Mouse (Mus musculus): ENCODE measurements around the gene Aplnr. TPM values are rescaled to one million over a fixed set of nuclear protein-coding genes. Genes with fewer than 3 reads are reported as not detected.

Gene Aplnr
- polyA plus RNA-seq, 1 experiment from 2014 or later = 26.8 TPM

GRCm38 (mm10) chr2:85138143-85138542 lies 2.1 kb downstream of the Aplnr start:
- 46% methylated on average over 2 of the region's 2 CpGs for WGBS
- Histone ChIP-seq H3K27me3 (ENCODE audit: control insufficient read depth, insufficient read depth, low read length) (no peaks in the 10 kb centered on the region), H3K4me1 (ENCODE audit: control insufficient read depth in 2 of 2, insufficient read depth in 2 of 2, low read length in 2 of 2) (peaks cover 0 to 4% of the 10 kb centered on the region in 2 experiments; a peak in 2 of 4 replicates), H3K36me3 (ENCODE audit: control insufficient read depth, insufficient read depth, low read length) (no peaks in the 10 kb centered on the region), H3K27ac (replicated peaks in 1 of 2; ENCODE audit: control insufficient read depth in 1 of 2, insufficient read depth in 1 of 2, low read depth in 2 of 2, low read length in 2 of 2) (no peak overlapping the region), H3K9ac (ENCODE audit: low read length) (peak overlapping the region; percentile 35; the same call in 1 of the 2 replicates), H3K9me3 (ENCODE audit: control insufficient read depth, low read length) (no peaks in the 10 kb centered on the region), H3K4me2 (ENCODE audit: low read length) (no peak overlapping the region), H3K4me3 (ENCODE audit: control insufficient read depth in 1 of 2, insufficient read depth in 1 of 2, low read depth in 1 of 2, low read length in 2 of 2) (peak overlapping the region in 1 of 2 experiments; percentile 18; a peak in 1 of 4 replicates)
- ATAC-seq (ENCODE audit: insufficient number of reproducible peaks, insufficient read depth, low FRiP score, low read depth) = no peak

GRCm38 (mm10) chr2:85139393-85139792 lies 3.4 kb downstream of the Aplnr start:
- H3K9ac ChIP-seq (ENCODE audit: low read length) = peak overlapping the region; percentile 45; the same call in 1 of the 2 replicates
- ATAC-seq (ENCODE audit: insufficient number of reproducible peaks, insufficient read depth, low FRiP score, low read depth) = no peak
- peak overlapping the region; percentile 30 to 43; a peak in 1 of 4 replicates for H3K27ac ChIP-seq (replicated peaks in 1 of 2; ENCODE audit: control insufficient read depth in 1 of 2, insufficient read depth in 1 of 2, low read depth in 2 of 2, low read length in 2 of 2)
- H3K9me3 ChIP-seq (ENCODE audit: control insufficient read depth, low read length) = no peaks in the 10 kb centered on the region
- WGBS = 25% methylated on average over 4 of the region's 4 CpGs
- peaks cover 0 to 4% of the 10 kb centered on the region in 2 experiments; a peak in 2 of 4 replicates for H3K4me1 ChIP-seq (ENCODE audit: control insufficient read depth in 2 of 2, insufficient read depth in 2 of 2, low read length in 2 of 2)
- H3K27me3 ChIP-seq (ENCODE audit: control insufficient read depth, insufficient read depth, low read length) = no peaks in the 10 kb centered on the region
- H3K36me3 ChIP-seq (ENCODE audit: control insufficient read depth, insufficient read depth, low read length) = no peaks in the 10 kb centered on the region
- peak overlapping the region; percentile 30; the same call in 1 of the 2 replicates for H3K4me2 ChIP-seq (ENCODE audit: low read length)
- peak overlapping the region; percentile 2 to 20; a peak in 2 of 4 replicates for H3K4me3 ChIP-seq (ENCODE audit: control insufficient read depth in 1 of 2, insufficient read depth in 1 of 2, low read depth in 1 of 2, low read length in 2 of 2)

GRCm38 (mm10) chr2:85139846-85140245 lies 3.8 kb downstream of the Aplnr start:
- 32% methylated on average over 7 of the region's 7 CpGs for WGBS
- H3K27me3 ChIP-seq (ENCODE audit: control insufficient read depth, insufficient read depth, low read length) = no peaks in the 10 kb centered on the region

GRCm38 (mm10) chr2:85140833-85141232 lies 4.8 kb downstream of the Aplnr start:
- H3K27me3 ChIP-seq (ENCODE audit: control insufficient read depth, insufficient read depth, low read length) = no peaks in the 10 kb centered on the region
- H3K4me1 ChIP-seq (ENCODE audit: control insufficient read depth in 2 of 2, insufficient read depth in 2 of 2, low read length in 2 of 2) = peaks cover 0 to 4% of the 10 kb centered on the region in 2 experiments; a peak in 2 of 4 replicates
- ATAC-seq (ENCODE audit: insufficient number of reproducible peaks, insufficient read depth, low FRiP score, low read depth) = no peak
- H3K36me3 ChIP-seq (ENCODE audit: control insufficient read depth, insufficient read depth, low read length) = no peaks in the 10 kb centered on the region
- H3K4me2 ChIP-seq (ENCODE audit: low read length) = no peak overlapping the region
- no peak overlapping the region for H3K9ac ChIP-seq (ENCODE audit: low read length)
- no peaks in the 10 kb centered on the region for H3K9me3 ChIP-seq (ENCODE audit: control insufficient read depth, low read length)
- H3K4me3 ChIP-seq (ENCODE audit: control insufficient read depth in 1 of 2, insufficient read depth in 1 of 2, low read depth in 1 of 2, low read length in 2 of 2) = no peak overlapping the region
- no peak overlapping the region for H3K27ac ChIP-seq (replicated peaks in 1 of 2; ENCODE audit: control insufficient read depth in 1 of 2, insufficient read depth in 1 of 2, low read depth in 2 of 2, low read length in 2 of 2)

More at GRCm38 (mm10) chr2:85139846-85140245, 3.8 kb downstream of the Aplnr start:
- peaks cover 0 to 4% of the 10 kb centered on the region in 2 experiments; a peak in 2 of 4 replicates for H3K4me1 ChIP-seq (ENCODE audit: control insufficient read depth in 2 of 2, insufficient read depth in 2 of 2, low read length in 2 of 2)
- H3K9ac ChIP-seq (ENCODE audit: low read length) = no peak overlapping the region; the same call in 1 of the 2 replicates
- no peak for ATAC-seq (ENCODE audit: insufficient number of reproducible peaks, insufficient read depth, low FRiP score, low read depth)
- 0 out of 4 replicates have a peak overlapping the region, but pooled peaks of 1 of the 2 experiments have one; percentile 35 for H3K27ac ChIP-seq (replicated peaks in 1 of 2; ENCODE audit: control insufficient read depth in 1 of 2, insufficient read depth in 1 of 2, low read depth in 2 of 2, low read length in 2 of 2)
- H3K4me2 ChIP-seq (ENCODE audit: low read length) = peak overlapping the region; percentile 30; the same call in 1 of the 2 replicates
- H3K4me3 ChIP-seq (ENCODE audit: control insufficient read depth in 1 of 2, insufficient read depth in 1 of 2, low read depth in 1 of 2, low read length in 2 of 2) = peak overlapping the region; percentile 2 to 20
- H3K36me3 ChIP-seq (ENCODE audit: control insufficient read depth, insufficient read depth, low read length) = no peaks in the 10 kb centered on the region
- no peaks in the 10 kb centered on the region for H3K9me3 ChIP-seq (ENCODE audit: control insufficient read depth, low read length)

GRCm38 (mm10) chr2:85144908-85145307 lies 8.9 kb downstream of the Aplnr start:
- no peaks in the 10 kb centered on the region for H3K27me3 ChIP-seq (ENCODE audit: control insufficient read depth, insufficient read depth, low read length)
- H3K36me3 ChIP-seq (ENCODE audit: control insufficient read depth, insufficient read depth, low read length) = no peaks in the 10 kb centered on the region
- WGBS = 84% methylated on average over 2 of the region's 2 CpGs
- no peaks in the 10 kb centered on the region for H3K4me1 ChIP-seq (ENCODE audit: control insufficient read depth in 2 of 2, insufficient read depth in 2 of 2, low read length in 2 of 2)
- ATAC-seq (ENCODE audit: insufficient number of reproducible peaks, insufficient read depth, low FRiP score, low read depth) = no peak
- no peak overlapping the region for H3K4me3 ChIP-seq (ENCODE audit: control insufficient read depth in 1 of 2, insufficient read depth in 1 of 2, low read depth in 1 of 2, low read length in 2 of 2)
- H3K4me2 ChIP-seq (ENCODE audit: low read length) = no peak overlapping the region
- H3K9ac ChIP-seq (ENCODE audit: low read length) = no peak overlapping the region
- H3K9me3 ChIP-seq (ENCODE audit: control insufficient read depth, low read length) = no peaks in the 10 kb centered on the region
- no peak overlapping the region for H3K27ac ChIP-seq (replicated peaks in 1 of 2; ENCODE audit: control insufficient read depth in 1 of 2, insufficient read depth in 1 of 2, low read depth in 2 of 2, low read length in 2 of 2)

GRCm38 (mm10) chr2:85145346-85145745 lies 9.3 kb downstream of the Aplnr start:
- no peak overlapping the region for H3K4me3 ChIP-seq (ENCODE audit: control insufficient read depth in 1 of 2, insufficient read depth in 1 of 2, low read depth in 1 of 2, low read length in 2 of 2)
- no peak overlapping the region for H3K4me2 ChIP-seq (ENCODE audit: low read length)
- no peak overlapping the region for H3K9ac ChIP-seq (ENCODE audit: low read length)
- H3K27ac ChIP-seq (replicated peaks in 1 of 2; ENCODE audit: control insufficient read depth in 1 of 2, insufficient read depth in 1 of 2, low read depth in 2 of 2, low read length in 2 of 2) = no peak overlapping the region
- no peaks in the 10 kb centered on the region for H3K9me3 ChIP-seq (ENCODE audit: control insufficient read depth, low read length)
- H3K36me3 ChIP-seq (ENCODE audit: control insufficient read depth, insufficient read depth, low read length) = no peaks in the 10 kb centered on the region
- no peaks in the 10 kb centered on the region for H3K27me3 ChIP-seq (ENCODE audit: control insufficient read depth, insufficient read depth, low read length)
- 52% methylated on average over 3 of the region's 3 CpGs for WGBS
- no peaks in the 10 kb centered on the region for H3K4me1 ChIP-seq (ENCODE audit: control insufficient read depth in 2 of 2, insufficient read depth in 2 of 2, low read length in 2 of 2)
- ATAC-seq (ENCODE audit: insufficient number of reproducible peaks, insufficient read depth, low FRiP score, low read depth) = no peak

- Histone ChIP-seq H3K36me3 (ENCODE audit: control insufficient read depth, insufficient read depth, low read length) (no peaks in the 10 kb centered on the region), H3K27me3 (ENCODE audit: control insufficient read depth, insufficient read depth, low read length) (no peaks in the 10 kb centered on the region), H3K4me1 (ENCODE audit: control insufficient read depth in 2 of 2, insufficient read depth in 2 of 2, low read length in 2 of 2) (no peaks in the 10 kb centered on the region), H3K4me3 (ENCODE audit: control insufficient read depth in 1 of 2, insufficient read depth in 1 of 2, low read depth in 1 of 2, low read length in 2 of 2) (no peak overlapping the region), H3K4me2 (ENCODE audit: low read length) (no peak overlapping the region), H3K9ac (ENCODE audit: low read length) (no peak overlapping the region), H3K9me3 (ENCODE audit: control insufficient read depth, low read length) (no peaks in the 10 kb centered on the region), H3K27ac (replicated peaks in 1 of 2; ENCODE audit: control insufficient read depth in 1 of 2, insufficient read depth in 1 of 2, low read depth in 2 of 2, low read length in 2 of 2) (no peak overlapping the region)
- WGBS = 59% methylated on average over 2 of the region's 2 CpGs
- no peak for ATAC-seq (ENCODE audit: insufficient number of reproducible peaks, insufficient read depth, low FRiP score, low read depth)
These were observed 11.5 kb downstream of the Aplnr start for GRCm38 (mm10) chr2:85147481-85147880.

- no peaks in the 10 kb centered on the region for H3K27me3 ChIP-seq (ENCODE audit: control insufficient read depth, insufficient read depth, low read length)
- no peak overlapping the region for H3K9ac ChIP-seq (ENCODE audit: low read length)
- no peak overlapping the region for H3K4me3 ChIP-seq (ENCODE audit: control insufficient read depth in 1 of 2, insufficient read depth in 1 of 2, low read depth in 1 of 2, low read length in 2 of 2)
- no peak for ATAC-seq (ENCODE audit: insufficient number of reproducible peaks, insufficient read depth, low FRiP score, low read depth)
- no peaks in the 10 kb centered on the region for H3K36me3 ChIP-seq (ENCODE audit: control insufficient read depth, insufficient read depth, low read length)
- no peak overlapping the region for H3K27ac ChIP-seq (replicated peaks in 1 of 2; ENCODE audit: control insufficient read depth in 1 of 2, insufficient read depth in 1 of 2, low read depth in 2 of 2, low read length in 2 of 2)
- no peaks in the 10 kb centered on the region for H3K9me3 ChIP-seq (ENCODE audit: control insufficient read depth, low read length)
- no peaks in the 10 kb centered on the region for H3K4me1 ChIP-seq (ENCODE audit: control insufficient read depth in 2 of 2, insufficient read depth in 2 of 2, low read length in 2 of 2)
- WGBS = 50% methylated on average over 1 of the region's 1 CpGs
- no peak overlapping the region for H3K4me2 ChIP-seq (ENCODE audit: low read length)
These were observed 14.3 kb downstream of the Aplnr start for GRCm38 (mm10) chr2:85150373-85150772.
